Mouse (Mus musculus) thymus, adult 2 months (tissue): ENCODE measurements around the gene Hoxb3. TPM values are rescaled to one million over a fixed set of nuclear protein-coding genes. Genes with fewer than 3 reads are reported as not detected.

Experiments
- DNase-seq: peaks from one replicate; pipeline ENCODE4 v3.0.0; 2021
- H3K27ac ChIP-seq: fragments of 200-500 bp; 2 replicates; pipeline ENCODE4 v1.5.1; 2012; ENCODE audit warnings: low read length, control low read depth; ENCODE audit not compliant: control insufficient read depth, insufficient read depth
- H3K27me3 ChIP-seq: fragments of 200-500 bp; 2 replicates; pipeline ENCODE4 v1.6.1; 2012; ENCODE audit warnings: mild to moderate bottlenecking, low read length, moderate library complexity, mixed read lengths; ENCODE audit not compliant: control insufficient read depth, insufficient read depth
- H3K36me3 ChIP-seq: fragments of 200-500 bp; 2 replicates; pipeline ENCODE4 v1.6.1; 2012; ENCODE audit warnings: mild to moderate bottlenecking, low read length, moderate library complexity; ENCODE audit not compliant: control insufficient read depth, insufficient read depth
- H3K4me1 ChIP-seq: fragments of 200-500 bp; replicated peaks from 2 replicates; pipeline ENCODE4 v1.6.1; 2012; ENCODE audit warnings: low read length; ENCODE audit not compliant: control insufficient read depth, insufficient read depth
- H3K4me3 ChIP-seq: fragments of 200-500 bp; 2 replicates; pipeline ENCODE4 v1.5.1; 2012; ENCODE audit warnings: mild to moderate bottlenecking, low read length, control low read depth, moderate library complexity; ENCODE audit not compliant: control insufficient read depth, insufficient read depth
- CTCF ChIP-seq: fragments of 200-500 bp; IDR thresholded peaks from 2 replicates; pipeline ENCODE4 v1.5.1; 2012; ENCODE audit warnings: mild to moderate bottlenecking, control low read depth, low read length, moderate library complexity, borderline replicate concordance; ENCODE audit not compliant: control insufficient read depth, poor library complexity, insufficient read depth; ENCODE audit errors: extremely low read depth
- POLR2A ChIP-seq: fragments of 200-500 bp; IDR thresholded peaks from 2 replicates; pipeline ENCODE4 v1.6.1; 2012; ENCODE audit warnings: mild to moderate bottlenecking, low read length, control low read depth, moderate library complexity; ENCODE audit not compliant: control insufficient read depth, poor library complexity, insufficient read depth; ENCODE audit errors: extremely low read depth
- WGBS: fragments of 180-500 bp; shearing (Covaris S2); methylation state at CpG from one replicate; pipeline ENCODE4 v1.1.7; 2018; 5-methylcytosine and 5-hydroxymethylcytosine counted together
- polyA plus RNA-seq: library from polyadenylated mRNA; depleted of rRNA; stranded (reverse); fragments of >200 nt; gene quantifications from 2 replicates; pipeline ENCODE4 v1.2.3, GENCODE M21; 2012

Gene Hoxb3
- polyA plus RNA-seq, 1 experiment, result 1.1 TPM

DNA sequence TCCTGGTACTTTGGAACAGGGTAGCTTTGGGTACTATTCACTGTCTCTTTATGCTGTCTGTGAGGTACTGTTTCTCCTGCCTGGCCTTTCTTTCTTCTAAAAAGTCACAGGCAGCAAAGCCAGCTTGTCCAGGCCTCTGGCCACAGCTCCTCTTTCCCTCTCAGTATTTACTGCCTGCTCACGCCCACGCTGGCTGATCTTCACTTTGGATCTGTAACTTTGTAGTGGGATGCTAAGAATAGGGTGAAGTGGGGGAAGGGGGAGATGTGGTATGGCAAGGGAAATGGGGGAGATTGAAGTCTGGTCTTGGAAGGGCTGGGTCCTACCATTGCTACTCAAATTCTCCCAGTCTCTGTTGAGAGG lies 10.9 kb downstream of the Hoxb3 start:
- Histone ChIP-seq H3K27me3 (peaks cover 1% of the 10 kb centered on the region; the same call in 1 of the 2 replicates), H3K36me3 (no peaks in the 10 kb centered on the region), H3K4me1 (no peaks in the 10 kb centered on the region), H3K4me3 (no peak overlapping the region), H3K27ac (no peak overlapping the region)
- no peak for TF ChIP-seq POLR2A
- no peak for TF ChIP-seq CTCF
- no peak for DNase-seq
- 86% methylated on average over 2 of the region's 2 CpGs for WGBS

DNA sequence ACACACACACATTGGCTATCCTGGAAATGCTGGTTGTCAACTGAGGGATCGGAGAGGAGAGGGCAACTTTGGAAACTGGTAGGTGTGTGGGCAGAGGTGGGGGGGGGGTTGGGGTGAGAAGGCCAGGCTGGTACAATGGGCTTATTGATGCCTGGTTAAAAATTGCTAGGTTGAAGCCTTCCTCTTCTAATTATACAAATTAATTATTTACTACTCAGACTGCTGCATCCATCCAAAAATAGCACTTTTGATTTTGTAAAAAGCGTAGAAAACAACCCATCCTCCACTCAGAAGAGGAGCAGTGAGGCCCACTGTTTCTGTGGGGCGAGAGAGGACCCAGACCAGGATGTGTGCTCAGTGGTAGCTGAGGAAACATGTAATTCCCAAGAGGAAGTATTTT lies 11.9 kb downstream of the Hoxb3 start:
- Histone ChIP-seq H3K4me1 (no peaks in the 10 kb centered on the region), H3K36me3 (no peaks in the 10 kb centered on the region), H3K4me3 (no peak overlapping the region), H3K27me3 (peaks cover 7% of the 10 kb centered on the region; the same call in 1 of the 2 replicates), H3K27ac (no peak overlapping the region)
- TF ChIP-seq POLR2A (no peak), CTCF (no peak)
- 94% methylated on average over 3 of the region's 3 CpGs for WGBS
- no peak for DNase-seq

DNA sequence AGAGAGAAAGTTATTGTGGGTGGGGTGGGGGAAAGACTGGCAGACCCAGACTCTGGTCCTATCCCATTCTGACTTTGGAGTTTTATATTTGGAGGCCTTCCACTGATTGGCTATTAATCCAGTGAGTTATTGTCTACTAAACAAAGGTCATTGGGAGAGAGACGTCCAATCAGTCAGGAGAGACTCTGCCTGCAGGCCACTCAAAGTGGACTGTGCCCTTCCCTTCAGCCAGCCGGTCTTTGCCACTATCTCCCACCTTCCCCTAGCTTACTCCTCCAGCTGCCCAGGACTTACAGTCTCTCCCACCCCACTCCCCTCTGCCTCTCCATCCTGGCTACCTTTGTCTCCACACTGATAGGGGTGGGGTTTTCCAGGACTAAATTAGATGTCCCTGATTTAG lies 13.5 kb downstream of the Hoxb3 start:
- TF ChIP-seq POLR2A (no peak), CTCF (no peak)
- WGBS, result 95% methylated on average over 2 of the region's 2 CpGs
- no peaks in the 10 kb centered on the region for H3K4me1 ChIP-seq
- H3K27me3 ChIP-seq, result peaks cover 18% of the 10 kb centered on the region
- no peak overlapping the region for H3K27ac ChIP-seq
- no peak for DNase-seq
- H3K36me3 ChIP-seq, result no peaks in the 10 kb centered on the region
- H3K4me3 ChIP-seq, result no peak overlapping the region

DNA sequence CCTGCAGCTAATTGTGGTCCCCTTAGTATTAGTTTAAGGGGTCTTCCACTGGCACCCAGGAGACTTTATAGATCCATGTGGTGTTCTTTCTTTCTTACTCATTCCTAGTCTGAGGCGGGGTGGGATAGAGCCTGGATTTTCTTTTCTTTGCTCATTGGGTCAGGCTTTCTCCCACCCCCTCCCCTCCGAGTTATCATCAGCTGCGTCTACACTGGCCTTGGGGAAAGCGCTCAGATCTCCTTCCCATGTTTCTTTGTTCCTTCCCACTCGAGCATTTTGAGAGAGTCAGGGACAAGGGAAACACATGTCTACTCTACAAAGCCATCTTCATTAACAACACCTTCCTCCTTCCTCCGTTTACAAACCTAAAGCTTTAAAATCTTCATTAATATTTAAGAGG lies 13.9 kb downstream of the Hoxb3 start:
- Histone ChIP-seq H3K36me3 (no peaks in the 10 kb centered on the region), H3K27ac (no peak overlapping the region), H3K4me3 (no peak overlapping the region), H3K27me3 (peaks cover 22% of the 10 kb centered on the region), H3K4me1 (no peaks in the 10 kb centered on the region)
- WGBS, result 88% methylated on average over 6 of the region's 6 CpGs
- no peak for TF ChIP-seq POLR2A
- no peak for DNase-seq

DNA sequence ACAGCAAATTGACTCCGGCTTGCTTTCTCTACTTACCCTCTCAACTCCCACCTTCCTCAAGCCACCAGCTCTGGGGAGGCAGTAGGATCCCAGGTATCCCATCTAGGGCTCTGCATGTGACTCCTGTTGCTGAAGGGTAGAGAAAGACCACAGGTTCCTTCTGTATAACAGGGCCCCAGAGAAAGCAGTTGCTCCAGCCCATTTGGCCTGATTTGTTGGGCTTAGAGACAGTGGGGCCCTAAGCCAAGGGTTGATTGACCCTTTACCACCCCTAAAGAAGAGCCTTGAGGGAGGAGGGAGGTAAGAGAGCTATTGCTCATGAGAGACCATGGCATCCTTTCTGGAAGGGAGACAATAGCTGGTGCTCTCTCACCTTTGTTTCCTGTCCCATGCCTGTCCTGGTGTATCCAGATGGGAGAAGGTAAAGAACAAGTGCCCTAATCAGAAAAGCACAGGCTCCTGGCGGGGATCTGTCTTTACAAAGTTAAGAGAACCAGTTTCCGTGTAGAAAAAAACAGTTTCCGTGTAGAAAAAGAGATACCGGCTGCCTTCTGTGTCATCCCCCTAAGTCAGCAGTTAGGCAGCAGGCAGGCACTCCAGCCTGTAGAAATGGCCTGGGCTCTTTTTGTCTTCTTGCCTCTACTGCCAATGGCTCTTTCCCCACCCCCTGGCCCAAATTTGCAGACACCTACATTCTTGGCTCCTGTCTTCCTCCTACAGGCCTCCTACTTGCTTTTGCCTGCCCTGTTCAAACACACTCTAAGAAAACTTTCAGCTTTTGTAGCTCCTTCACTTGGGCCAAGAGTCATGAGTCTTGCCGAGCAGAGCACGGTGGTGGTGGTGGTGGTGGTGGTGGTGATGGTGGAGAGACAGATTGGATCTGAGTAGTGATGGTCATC lies 16.1 kb downstream of the Hoxb3 start:
- Histone ChIP-seq H3K27ac (no peak overlapping the region), H3K36me3 (no peaks in the 10 kb centered on the region), H3K4me3 (no peak overlapping the region), H3K27me3 (peaks cover 23% of the 10 kb centered on the region), H3K4me1 (no peaks in the 10 kb centered on the region)
- no peak for TF ChIP-seq POLR2A
- no peak for TF ChIP-seq CTCF
- no peak for DNase-seq
- 95% methylated on average over 7 of the region's 7 CpGs for WGBS

DNA sequence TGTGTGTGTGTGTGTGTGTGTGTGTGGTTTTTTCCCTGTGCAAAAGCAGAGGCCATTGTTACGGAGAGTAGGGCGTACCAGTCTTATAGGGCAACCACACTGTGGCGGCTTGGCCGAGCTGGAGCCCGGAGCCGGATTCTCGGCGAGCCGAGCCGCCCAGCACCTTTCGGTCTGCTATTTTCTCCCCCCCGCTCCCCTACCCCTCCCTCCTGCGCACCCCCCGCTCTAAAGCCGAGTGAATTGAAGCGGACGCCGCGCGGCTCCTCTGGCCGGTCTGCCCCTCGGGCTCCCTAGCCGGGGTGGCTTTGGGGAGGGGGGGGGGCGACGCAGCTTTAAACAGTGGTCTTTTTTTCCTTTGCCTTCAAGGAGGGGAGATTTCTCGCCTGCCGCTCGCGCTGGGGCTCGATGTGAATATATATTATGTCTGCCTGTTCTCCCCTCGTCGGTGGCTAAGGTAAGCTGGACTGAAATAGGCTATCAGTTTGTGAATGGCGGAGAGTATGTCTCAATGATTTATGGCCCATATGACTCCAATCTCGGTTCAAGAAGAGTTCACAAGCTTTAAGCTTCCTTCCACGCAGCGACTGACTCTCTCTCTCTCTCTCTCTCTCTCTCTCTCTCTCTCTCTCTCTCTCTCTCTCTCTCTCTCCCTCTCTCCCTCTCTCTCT lies 17.7 kb downstream of the Hoxb3 start:
- no peak overlapping the region for H3K4me3 ChIP-seq
- TF ChIP-seq CTCF, result no peak
- no peak for TF ChIP-seq POLR2A
- H3K27ac ChIP-seq, result no peak overlapping the region
- no peak for DNase-seq
- no peaks in the 10 kb centered on the region for H3K4me1 ChIP-seq
- H3K27me3 ChIP-seq, result peaks cover 23% of the 10 kb centered on the region
- no peaks in the 10 kb centered on the region for H3K36me3 ChIP-seq
- WGBS, result 4% methylated on average over 36 of the region's 36 CpGs
